Mouse (Mus musculus): ENCODE measurements around the gene Adamts9.

- TF ChIP-seq EP300 (IDR thresholded peaks at IDR 0.05) (peak; percentile 53), CTCF (IDR thresholded peaks at IDR 0.05) (no peak)
Measured at GRCm38 (mm10) chr6:92987846-92988619, 44.7 kb upstream of the Adamts9 start.

Measured in lung, postnatal 0 days (tissue).